Mouse (Mus musculus) Muller cell, postnatal 12 days (primary cell): ENCODE results near the gene Rab31.

Experiments
- DNase-seq: peaks from one replicate; pipeline ENCODE4 v3.0.0-alpha.2; 2015; ENCODE audit errors: inconsistent ontology term

Gene Rab31

GRCm38 (mm10) chr17:65666388-65667161 lies 106.0 kb downstream of the Rab31 start:
- DNase-seq = no peak

DNA sequence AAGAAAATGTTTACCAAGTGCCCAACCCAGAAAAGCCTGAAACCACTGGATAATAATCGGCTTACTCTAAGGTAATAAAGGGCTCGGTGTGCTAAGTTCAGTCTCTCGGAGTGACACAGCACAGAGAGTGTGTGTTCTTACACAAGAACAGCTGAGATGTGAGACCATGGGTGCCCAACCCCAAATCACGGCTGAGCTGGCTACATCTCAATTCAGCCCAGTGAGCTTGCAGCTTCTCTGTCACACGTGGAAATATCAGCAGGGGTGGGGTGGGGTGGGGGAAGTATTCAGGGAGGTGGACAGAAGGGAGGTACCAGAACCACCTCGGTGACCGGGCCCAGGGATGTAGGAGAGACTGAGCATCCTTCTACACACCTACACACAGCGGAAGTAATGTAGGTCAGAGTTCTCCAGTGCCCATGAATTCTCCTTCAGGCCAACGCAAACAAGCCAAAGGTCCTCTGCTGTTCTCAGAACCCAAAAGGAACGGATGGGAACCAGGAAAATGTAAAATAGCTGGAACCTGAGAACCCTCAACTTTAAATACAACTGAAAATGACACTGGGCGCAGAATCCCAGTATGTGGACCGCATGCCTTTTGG lies 106.7 kb downstream of the Rab31 start:
- DNase-seq = no peak

DNA sequence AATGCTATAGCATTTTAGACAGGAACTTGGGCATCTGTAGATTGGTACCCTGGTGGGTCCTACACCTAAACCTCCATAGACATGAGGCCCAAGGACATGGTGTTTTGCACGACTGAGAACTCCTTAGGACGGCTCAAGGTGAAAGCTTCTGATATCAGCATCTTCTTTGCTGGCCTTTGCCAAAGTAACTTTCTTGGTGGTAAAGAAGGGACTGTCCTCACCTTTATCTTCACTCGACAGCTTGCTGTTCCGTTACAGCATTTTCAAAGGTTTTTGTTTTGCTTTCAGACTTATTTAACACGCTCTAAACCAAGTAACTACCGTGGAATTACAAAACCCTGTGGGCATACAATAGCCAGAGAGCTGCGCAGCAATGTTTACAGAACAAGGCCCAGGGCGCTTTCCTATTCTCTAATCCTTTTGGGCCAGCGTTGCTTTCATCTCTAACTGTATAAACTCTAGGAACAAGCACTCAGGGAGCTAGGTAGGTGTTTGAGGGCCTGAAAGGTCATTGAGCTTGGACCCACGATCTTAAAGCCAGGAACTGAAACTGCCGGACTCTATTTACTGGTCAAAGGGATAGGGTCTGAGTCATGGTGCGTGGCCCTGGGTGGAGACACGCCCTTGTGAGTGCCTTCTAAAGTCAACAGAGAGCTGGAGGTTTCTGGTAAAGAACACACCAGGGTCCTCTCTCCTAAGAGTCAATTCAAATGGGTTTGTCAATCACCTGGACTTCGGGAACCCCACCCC lies 109.0 kb downstream of the Rab31 start:
- DNase-seq = no peak

DNA sequence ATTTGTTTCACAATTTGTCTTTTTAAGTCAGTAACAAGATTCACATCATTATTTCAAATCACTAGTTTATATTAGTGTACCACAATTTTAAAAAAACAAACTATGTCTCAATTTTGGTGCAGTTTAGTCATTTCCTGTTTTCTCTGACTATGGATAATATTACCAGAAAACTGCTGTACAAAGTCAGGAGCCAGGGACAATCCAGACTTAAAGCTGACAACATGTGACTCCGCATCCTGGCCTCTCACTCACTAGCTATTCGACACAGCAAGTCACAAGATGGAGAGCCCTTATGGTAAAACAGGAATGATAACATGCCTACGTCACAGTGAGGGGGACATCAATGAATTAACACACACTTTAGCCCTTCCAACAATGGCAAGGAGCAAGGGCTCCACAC lies 109.9 kb downstream of the Rab31 start:
- no peak for DNase-seq

- DNase-seq = no peak
Measured at GRCm38 (mm10) chr17:65658416-65658815, 114.1 kb downstream of the Rab31 start.

DNA sequence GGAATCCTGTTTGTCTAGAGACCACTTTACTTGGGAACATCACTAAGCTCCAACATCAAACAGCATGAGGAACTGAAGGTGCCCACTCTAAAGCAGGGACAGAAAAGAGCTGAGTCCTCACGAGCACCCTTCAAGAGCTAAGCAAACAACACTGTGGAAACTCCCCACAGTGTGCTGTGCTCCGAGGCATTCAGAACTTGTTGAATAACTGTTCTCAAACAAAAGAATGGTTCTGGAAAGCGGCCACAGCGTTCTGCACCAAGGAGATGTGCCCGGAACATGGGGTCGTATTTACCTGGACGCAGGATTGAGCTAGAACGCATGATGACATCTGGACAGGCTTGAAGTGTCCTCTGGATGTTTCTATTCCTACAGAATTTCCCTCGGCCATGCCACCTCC lies 114.6 kb downstream of the Rab31 start:
- no peak for DNase-seq

GRCm38 (mm10) chr17:65656731-65657130 lies 115.8 kb downstream of the Rab31 start:
- DNase-seq = no peak

GRCm38 (mm10) chr17:65656076-65656475 lies 116.5 kb downstream of the Rab31 start:
- no peak for DNase-seq

DNA sequence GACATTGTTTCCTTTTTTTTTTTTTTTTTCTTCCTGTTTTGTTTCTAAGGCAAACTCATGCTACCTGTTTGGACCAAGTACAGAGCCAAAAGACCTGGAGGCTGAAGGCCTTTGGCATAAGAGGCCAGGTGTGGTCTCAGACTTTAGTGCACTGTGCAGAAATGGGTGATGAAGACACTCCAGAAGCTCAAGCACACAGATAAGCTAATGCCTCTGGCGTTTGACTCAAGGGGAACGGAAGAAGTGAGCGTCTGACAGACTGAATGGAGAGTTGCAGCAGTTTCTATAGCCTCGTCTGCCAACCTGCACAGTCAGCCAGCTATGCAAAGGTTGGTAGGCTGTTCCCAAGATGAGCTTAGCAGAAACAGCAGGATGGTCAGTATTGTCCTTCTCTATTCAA lies 116.9 kb downstream of the Rab31 start:
- no peak for DNase-seq

DNA sequence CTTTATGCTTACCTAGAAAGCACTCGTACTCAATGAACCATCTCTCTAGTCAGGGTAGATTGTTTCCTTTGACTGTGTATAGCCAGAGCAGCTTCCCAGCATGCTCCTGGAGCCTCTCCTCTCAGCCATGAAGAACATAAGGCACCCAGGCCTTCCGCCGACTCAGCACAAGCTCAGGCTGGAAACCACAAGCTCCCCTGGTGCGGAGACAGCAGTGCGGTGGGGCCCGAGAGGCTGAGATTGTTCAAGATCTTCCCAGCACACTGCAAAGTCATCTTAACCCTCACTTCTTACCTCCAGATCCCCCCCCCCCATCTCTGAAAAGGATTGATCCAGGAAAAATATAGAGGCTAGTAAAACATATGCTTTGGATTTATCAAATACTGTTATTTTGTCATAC lies 122.0 kb downstream of the Rab31 start:
- no peak for DNase-seq

- DNase-seq = no peak
Measured at GRCm38 (mm10) chr17:65649175-65649493, 123.4 kb downstream of the Rab31 start.

DNA sequence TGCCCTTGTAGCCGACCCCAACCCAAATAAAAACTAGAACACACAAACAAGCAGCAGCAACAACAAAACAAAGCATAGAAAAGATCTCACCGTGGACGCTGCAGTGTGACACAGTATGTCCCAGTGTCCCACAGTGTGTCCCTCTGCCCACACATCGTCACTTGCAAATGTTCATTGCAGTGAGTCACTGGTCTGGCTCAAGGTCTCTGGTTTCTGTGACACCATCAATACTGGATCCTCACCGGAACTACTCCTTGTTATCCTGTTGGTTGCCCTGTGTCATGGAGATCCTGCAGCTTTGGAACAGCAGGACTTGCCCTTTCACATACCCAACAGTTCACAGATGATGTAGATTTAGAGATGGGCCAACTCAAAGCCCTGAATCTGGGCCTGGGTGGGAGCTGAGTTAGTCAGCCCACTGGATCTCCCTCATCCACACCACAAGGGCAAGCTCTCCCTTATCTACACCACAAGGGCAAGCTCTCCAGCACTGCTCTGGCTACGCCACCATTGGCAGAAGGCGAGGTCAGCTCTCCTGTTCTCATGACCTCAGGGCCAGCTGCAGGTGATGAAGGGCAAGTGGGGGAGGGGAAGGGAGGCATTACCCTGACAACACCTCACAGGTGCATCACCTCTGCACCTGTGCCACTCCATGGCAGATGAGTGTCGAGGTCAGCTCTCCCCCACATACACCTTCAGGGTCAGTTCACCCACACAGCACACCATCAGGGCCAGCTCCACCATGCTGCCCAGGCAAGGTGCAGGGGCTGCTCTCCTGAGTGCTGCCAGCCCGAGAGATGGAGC lies 124.0 kb downstream of the Rab31 start:
- DNase-seq = peak; percentile 40

DNA sequence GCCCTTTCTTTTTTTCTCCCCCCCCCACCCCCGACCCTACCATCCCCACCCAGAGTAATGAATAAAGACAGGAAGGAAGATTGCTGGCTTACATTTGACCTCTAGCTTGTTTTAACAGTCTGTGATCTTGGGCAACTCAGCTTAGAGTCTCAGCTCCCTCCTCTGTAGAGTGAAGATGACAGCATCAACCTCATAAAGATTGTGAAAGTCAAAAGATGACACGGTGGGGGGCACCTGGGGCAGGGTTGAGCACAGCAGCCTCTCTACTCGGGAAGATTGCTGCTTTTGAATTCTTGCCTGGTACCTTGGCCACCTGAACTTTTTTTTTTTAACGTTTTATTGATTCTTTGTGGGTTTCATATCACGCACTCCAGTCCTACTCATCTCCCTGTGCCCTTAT lies 124.6 kb downstream of the Rab31 start:
- DNase-seq = no peak

- no peak for DNase-seq
Measured at GRCm38 (mm10) chr17:65647226-65647625, 125.3 kb downstream of the Rab31 start.

DNA sequence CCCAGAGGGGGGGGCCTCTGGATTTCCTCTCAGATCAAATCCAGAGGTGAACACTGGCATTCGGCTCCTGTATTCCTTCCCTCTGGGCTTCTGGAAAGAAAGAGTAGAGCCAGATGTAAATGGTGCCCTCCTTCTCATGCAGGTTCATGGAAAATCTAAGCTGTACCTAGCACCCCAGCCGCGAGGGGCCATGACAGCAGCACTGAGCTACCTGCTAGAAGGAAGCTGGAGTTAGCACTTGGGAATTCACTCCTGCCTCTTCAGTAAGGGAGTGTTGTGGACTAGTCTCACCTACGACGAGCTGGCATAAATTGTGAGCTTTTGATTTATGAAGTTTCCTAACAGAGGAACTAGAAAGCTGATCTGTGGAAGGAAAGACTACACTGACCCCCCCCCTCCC lies 129.0 kb downstream of the Rab31 start:
- DNase-seq = no peak

GRCm38 (mm10) chr17:65643051-65643521 lies 129.5 kb downstream of the Rab31 start:
- DNase-seq = peak; percentile 44

- peak; percentile 23 for DNase-seq
Measured at GRCm38 (mm10) chr17:65642578-65642991, 130.0 kb downstream of the Rab31 start.

GRCm38 (mm10) chr17:65641734-65642218 lies 130.8 kb downstream of the Rab31 start, which contains the start of gene Txndc2:
Gene Txndc2 (minus strand): TSS chr17:65642168.
- DNase-seq = no peak

DNA sequence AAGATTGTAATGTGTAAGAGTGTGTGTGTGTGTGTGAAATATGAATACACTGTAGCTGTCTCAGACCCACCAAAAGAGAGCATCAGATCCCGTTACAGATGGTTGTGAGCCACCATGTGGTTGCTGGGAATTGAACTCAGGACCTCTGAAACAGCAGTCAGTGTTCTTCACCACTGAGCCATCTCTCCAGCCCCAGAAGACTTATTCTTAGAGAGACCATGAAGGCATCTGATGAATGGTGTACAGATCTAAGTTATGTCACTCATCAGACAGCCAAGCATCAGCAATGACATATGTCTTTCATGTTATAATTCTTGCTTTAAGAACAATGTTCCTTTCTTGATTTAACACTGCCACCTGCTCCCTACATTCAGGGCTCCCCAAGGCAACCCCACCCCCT lies 133.4 kb downstream of the Rab31 start:
- DNase-seq = no peak

DNA sequence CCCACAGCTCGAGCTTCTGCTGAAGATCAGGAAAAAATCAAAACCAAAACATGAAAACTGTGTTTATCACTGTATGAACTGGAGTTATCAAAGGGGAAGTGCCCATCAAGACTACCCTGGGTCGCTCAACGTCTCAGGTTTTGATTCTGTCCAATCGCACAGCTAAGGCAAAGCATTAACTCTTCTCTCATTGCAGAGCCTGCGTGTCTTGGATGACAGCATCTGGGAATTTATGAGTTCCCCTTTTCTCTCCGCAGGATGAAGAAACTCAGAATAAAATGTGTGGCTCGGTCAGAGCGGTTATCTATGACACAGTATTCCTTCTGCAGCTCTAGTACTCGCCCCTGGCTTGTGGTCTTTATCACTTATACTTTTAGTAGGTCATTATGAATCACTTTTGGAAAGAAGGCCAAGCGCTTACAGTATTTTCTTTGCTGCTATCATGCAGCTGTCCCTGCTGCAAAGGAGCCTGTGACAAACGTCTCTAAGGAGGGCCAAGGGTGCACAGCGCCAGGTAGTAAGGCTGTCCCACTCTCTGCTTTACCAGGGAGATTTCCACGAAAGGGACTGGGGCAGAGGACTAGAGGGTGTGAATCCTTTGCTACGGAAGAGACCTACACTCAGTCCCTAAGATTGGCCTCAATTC lies 136.7 kb downstream of the Rab31 start:
- no peak for DNase-seq

DNA sequence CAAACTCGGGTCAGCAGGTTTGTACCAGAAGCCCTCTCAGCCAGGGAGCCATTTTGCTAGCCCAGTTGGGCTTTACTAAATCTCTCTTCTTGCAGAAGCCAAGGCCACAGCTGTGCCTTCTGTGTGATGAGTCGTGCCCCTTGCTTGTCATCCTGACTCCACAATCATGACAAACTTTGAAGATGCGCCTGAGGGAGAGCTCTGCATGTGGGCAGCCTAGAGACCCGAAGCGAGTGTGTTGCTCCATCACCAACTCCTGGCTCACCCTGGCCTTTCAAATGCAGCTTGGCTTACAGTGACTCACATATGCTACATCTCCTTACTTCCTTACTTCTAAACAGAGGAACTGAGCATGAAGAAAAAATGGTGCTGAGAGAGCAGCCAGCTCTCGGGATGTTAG lies 142.6 kb downstream of the Rab31 start:
- peak; percentile 40 for DNase-seq
